Mouse (Mus musculus): ENCODE results near the gene Exoc3l. TPM values are rescaled to one million over a fixed set of nuclear protein-coding genes. Genes with fewer than 3 reads are reported as not detected.
A peak's percentile ranks its signal among the peaks of the same experiment; 100 is the strongest.

The Exoc3l gene
- 1 to 10 TPM; 2.9 to 3.0 TPM for total RNA-seq (2021)
- long read RNA-seq, experiment 1, partial matches to known transcripts, result 1 of 8 reads
- long read RNA-seq, experiment 1, other reads (novel, unspliced or antisense), result 4 of 8 reads
- long read RNA-seq, experiment 2, partial matches to known transcripts, result 0 of 2 reads
- long read RNA-seq, experiment 2, other reads (novel, unspliced or antisense), result 2 of 2 reads

- DNase-seq, result peak in 1 of 2 experiments; percentile 41
Observed at GRCm38 (mm10) chr8:105295895-105296573, at the start of gene Exoc3l. Gene Exoc3l (minus strand): TSS chr8:105296101.

DNA sequence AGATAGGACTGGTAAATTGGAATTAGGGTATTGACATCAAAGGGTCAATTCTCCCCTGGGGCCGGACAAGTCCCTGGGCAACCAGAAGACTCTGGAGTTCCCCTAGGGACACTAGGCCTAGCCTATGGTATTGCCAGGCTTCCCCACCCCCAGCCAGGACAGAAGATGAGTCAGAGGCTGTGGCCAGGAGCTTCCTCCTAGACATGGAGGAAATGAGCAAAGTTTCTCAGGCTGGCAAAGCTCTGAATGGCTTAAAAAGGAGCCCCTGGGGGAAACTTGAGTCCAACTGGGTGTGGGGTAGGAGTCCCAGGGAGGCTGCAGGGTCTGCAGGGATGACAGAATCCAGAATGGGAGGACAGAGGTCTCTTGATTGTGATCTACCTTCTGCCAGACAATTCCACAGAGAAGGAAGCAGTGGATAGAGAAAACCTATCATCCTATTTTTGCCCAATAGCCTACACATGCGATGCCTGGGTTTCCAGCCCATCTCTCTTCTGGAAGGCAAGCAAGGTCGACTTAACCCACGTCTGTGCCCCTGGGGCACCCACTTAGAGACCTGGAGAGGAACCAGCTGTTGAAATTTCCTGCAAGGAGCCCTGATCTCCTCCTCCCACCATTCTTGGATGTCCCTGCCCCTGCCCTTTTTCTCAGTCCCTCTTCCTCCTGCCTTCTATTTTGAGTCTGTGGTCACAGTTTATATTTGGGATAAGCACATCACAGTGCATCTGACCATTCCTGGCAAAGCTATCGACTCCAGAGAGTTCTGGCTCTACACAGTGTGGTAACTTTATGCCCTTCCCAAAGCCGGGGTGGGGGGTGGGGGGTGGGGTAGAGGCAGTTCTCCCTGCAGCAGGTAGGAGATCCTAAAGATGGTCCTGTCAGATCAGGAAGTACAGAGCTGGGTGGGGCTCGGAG lies 49.4 kb upstream of the Exoc3l start:
- peak; percentile 46 to 73 for DNase-seq

- DNase-seq, result no peak
Observed at GRCm38 (mm10) chr8:105343791-105344574, 48.1 kb upstream of the Exoc3l start.

DNA sequence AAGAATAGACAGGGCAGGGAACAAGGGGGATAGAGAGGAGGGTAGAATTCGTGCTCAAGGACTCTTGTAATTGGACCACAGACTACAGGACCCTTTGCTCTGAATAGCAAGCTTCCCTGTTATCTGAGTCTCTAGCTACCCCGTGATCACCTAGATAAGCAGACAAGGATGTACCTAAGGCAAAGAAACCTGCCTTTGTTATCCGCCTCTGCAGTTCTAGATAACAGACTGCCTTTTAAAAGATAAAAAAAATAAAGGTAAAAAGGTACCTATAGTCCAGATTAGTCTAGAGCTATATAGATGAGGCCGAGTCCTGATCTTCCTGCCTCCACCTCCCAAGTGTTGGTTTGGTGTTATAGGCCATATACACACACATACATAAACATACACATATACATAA lies 46.9 kb upstream of the Exoc3l start:
- no peak for DNase-seq

- no peak for DNase-seq
Observed at GRCm38 (mm10) chr8:105341399-105341798, 45.5 kb upstream of the Exoc3l start.

GRCm38 (mm10) chr8:105339886-105340635 lies 44.2 kb upstream of the Exoc3l start:
- DNase-seq, result peak; percentile 44 to 58

- no peak for DNase-seq
Observed at GRCm38 (mm10) chr8:105338992-105339391, 43.1 kb upstream of the Exoc3l start.

DNA sequence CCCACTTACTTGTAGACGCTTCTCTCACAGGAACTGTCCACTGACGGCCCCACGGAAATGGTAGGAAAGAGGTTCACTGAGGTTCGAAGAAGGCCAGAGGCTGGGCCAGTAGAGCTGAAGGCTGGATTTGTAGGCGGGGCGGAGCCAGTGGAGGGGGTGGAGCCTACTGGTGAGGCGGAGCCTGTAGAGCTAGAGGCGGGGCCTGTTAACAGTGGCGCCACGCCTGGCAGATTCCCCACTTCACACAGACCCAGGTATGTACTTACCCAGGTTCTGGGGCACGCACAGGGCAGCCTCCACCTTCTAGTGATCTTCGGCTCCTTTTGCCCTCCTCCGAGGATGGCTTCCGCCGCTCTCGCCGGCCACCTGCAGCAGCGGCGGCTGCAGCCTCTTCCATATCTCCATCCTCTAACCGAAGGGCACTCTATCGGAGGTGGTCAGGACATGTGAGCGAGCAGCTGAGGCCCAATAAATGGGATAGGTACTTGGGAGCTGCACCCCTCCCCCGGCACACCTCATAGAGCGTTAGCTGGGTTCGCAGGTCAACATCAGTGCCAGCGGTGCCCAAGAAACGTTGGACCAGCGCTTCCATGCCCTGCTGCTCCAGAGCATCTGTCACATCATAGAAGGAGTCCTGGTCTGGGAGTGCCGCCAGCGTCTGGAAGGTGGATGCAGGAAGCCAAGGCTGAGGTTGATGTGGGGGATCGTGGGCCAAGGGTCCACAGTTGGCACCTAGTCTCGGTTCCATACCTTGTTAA lies 40.7 kb upstream of the Exoc3l start:
- no peak for DNase-seq

- no peak for DNase-seq
Observed at GRCm38 (mm10) chr8:105332523-105332922, 36.6 kb upstream of the Exoc3l start.

DNA sequence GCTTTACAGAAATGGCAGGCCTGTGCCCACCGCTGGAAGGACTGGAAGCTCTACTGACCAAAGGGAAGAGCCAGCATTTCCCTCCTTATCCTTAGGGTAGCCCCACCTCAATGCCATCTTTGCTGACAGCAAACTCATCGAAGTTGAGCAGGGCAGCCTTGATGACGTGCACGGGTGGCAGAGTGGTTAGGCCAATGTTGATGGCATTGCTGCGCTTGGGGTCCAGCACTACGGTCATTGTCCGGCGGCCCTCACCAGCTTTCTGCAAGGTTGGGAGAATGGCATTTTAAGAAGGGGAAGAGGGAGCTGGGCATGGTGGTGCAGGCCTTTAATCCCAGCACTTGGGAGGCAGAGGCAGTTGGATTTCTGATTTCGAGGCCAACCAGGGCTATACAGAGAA lies 36.0 kb upstream of the Exoc3l start:
- DNase-seq, result no peak

DNA sequence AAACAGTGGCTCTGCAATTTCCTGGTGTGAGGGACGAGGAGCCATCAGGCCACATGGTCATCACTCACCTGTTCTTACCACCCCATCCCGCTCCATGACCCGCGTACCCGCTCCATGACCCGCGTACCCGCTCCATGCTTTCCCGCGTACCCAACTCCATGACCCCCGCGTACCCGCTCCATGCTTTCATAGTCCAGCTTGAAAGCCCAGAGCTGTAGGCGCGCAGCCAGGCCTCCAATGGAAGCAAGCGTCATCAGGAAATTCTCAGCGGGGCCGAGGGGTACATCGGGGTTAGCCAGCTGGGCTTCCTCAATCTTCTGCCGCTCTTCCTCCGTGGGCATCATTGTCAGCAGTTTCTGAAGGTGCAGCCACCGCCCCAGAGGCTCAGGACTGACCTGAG lies 35.6 kb upstream of the Exoc3l start:
- no peak for DNase-seq

DNA sequence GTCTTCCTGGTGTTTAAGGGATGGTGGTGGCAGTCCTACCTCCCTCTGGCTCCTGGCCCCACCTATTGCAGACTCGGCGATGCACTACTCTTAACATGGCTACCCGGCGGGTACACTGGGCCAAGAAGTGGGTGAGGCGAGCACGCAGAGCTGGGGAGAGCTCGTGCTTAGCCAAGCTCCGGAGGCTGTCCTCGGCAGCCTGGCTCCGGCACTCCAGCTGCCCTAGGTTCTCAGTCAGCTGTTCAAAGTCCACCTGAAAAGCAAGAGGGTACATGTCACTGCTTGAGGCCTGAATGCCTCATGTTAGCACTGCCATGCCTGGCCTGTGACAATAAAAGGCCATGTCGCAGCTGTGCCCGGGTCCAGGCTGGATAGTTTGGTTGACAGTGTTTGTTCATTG lies 34.4 kb upstream of the Exoc3l start:
- no peak for DNase-seq

DNA sequence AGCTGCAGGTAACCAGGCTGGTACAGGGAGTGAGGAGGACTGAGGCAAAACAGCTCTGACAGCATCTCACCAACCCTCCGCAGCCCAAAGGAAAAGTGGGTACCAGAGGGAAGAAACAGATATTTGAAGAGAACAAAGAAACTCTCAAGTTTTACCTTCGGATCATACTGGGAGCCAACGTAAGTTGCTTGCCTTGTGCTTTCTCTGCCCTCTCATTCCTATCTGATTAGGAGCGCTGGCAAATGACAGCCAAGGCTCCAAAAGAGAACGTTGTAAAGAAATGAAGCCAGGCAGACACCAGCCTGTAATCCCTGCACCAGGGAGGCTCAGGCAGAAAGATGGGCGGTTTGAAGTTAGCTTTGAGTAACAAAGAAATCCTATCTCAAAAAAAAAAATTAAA lies 31.1 kb upstream of the Exoc3l start:
- no peak for DNase-seq

DNA sequence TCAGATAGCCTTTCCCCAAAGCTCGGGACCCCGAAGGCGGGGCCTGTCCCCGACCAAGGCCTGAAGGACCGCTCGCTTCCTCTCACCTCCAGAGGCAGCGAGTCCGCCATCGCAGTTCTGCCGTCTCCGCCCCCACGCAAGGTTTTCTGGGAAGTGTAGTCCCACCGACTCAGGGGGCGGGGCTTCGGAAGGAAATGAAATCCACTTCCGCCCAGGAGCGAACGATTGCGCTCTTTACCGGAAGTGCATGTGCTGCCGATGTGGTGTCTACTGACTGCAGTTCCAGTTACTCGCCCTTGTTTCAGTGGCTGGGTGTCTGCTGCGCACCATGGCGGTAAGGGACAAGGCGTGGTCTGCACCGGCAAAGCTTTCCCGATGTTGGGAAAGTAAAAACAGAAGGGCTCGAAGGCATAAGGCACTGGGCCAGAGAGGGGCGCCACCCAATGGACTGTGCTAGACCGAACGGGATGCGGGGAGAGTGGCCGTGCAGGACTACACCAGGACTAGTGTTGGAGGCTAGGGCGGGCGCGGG lies 30.3 kb upstream of the Exoc3l start, which contains the start of the genes Lrrc29 and Tmem208:
Gene Lrrc29, minus strand, starts transcription at position 138 of the 532 bp plus-strand sequence.
Gene Tmem208, plus strand, starts transcription at position 214 of the 532 bp plus-strand sequence.
- peak; percentile 97 to 98 for DNase-seq

DNA sequence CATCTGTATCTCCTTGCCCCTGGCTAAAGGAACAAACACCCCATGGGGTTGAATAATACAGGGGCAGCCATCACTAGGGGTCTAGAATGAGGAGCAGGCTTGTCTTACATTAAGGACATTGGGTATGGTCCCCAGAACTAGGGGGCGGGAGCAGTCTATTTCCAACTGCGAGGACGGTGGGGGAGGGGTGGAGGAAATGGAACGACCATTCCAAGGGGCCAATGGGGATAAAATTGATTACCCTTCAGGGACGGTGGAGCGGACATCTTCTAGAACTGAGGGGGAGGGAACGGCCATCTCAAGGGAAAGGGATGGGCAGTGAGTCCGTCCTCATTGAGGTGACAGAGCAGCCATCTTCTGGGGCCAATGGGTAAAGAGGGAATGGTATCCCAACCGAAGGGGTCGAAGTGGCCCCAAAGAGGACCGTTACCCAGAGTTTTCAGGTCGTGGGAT lies 29.8 kb upstream of the Exoc3l start:
- DNase-seq, result no peak

DNA sequence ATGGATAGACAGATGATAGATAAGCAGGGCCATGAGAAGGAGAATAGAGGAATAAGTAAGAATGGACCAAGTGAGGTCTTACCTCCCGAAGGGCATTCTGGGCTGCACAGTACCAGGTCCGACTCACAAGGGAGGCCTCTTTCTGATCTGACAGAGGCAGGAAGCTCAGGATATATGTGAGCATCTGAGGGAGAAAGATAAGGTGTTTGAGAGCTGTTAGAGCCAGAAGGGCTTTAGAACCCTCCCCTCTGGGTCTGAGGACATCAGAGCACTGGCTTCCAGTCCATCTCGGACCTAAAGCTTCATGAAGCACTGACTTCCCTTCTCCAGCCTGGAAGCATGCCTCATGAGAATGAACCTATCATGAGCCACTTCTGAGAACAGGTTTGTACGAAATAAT lies 27.3 kb upstream of the Exoc3l start:
- no peak for DNase-seq

- DNase-seq, result no peak
Observed at GRCm38 (mm10) chr8:105318662-105319190, 22.8 kb upstream of the Exoc3l start.

GRCm38 (mm10) chr8:105317941-105318340 lies 22.0 kb upstream of the Exoc3l start:
- DNase-seq, result peak in 1 of 2 experiments; percentile 36

- no peak for DNase-seq
Observed at GRCm38 (mm10) chr8:105315073-105315769, 19.3 kb upstream of the Exoc3l start.

All from heart, adult 18-20 months (tissue).